Mouse (Mus musculus): ENCODE results near the gene Tssc4. TPM values are rescaled to one million over a fixed set of nuclear protein-coding genes. Genes with fewer than 3 reads are reported as not detected.

Tssc4 gene
- polyA plus RNA-seq, 2 experiments: 65.0 to 130 TPM

GRCm38 (mm10) chr7:143057023-143057422 is 12.0 kb upstream of the Tssc4 start:
- Histone ChIP-seq H3K4me1 (ENCODE audit: control insufficient read depth, insufficient read depth, low read length) (peaks cover 50% of the 10 kb centered on the region), H3K9me3 (ENCODE audit: control insufficient read depth, low read length) (no peaks in the 10 kb centered on the region), H3K4me3 (replicated peaks; ENCODE audit: low read length) (no peak overlapping the region), H3K27ac (replicated peaks; ENCODE audit: low read depth, low read length) (no peak overlapping the region), H3K4me2 (replicated peaks; ENCODE audit: low read depth, low read length, severe bottlenecking) (no peak overlapping the region), H3K9ac (ENCODE audit: low read depth, low read length, severe bottlenecking) (no peak overlapping the region), H3K36me3 (ENCODE audit: control insufficient read depth, insufficient read depth, low read length) (peaks cover 52% of the 10 kb centered on the region), H3K27me3 (ENCODE audit: control insufficient read depth, insufficient read depth, low read length) (no peaks in the 10 kb centered on the region)
- 84% methylated on average over 5 of the region's 5 CpGs for WGBS
- no peak for TF ChIP-seq POLR2A (IDR thresholded peaks at IDR 0.05; ENCODE audit: borderline replicate concordance, extremely low read depth, insufficient read depth, insufficient read length)
- ATAC-seq (ENCODE audit: low FRiP score, low read depth): no peak
- DNase-seq (ENCODE audit: low spot score): no peak

DNA sequence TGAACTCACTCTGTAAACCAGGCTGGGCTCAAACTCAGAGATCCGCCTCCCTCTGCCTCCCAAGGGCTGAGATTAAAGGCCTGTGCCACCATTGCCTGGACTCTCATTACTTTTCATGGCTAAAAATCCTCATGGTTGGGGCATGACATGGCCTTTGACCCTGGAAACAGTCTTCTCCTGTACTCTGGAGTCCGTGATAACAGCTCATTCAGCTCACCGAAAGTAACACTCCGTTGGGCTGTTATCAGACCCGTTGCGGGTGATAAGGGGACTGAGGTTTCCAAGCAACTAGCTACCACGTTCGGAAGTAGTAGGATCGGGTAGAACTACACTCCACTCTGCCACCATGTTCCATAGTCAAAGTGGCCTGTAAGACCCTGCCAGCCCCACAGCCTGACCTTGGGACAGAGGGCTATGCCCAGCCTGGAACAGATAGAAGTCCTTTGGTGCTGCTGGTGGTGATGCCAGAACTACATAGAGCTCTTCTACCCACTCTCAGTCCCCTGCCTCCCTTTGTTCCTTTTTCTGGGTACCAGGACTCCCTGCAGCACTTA is 11.3 kb upstream of the Tssc4 start:
- no peak for ATAC-seq (ENCODE audit: low FRiP score, low read depth)
- peaks cover 50% of the 10 kb centered on the region for H3K4me1 ChIP-seq (ENCODE audit: control insufficient read depth, insufficient read depth, low read length)
- no peaks in the 10 kb centered on the region for H3K27me3 ChIP-seq (ENCODE audit: control insufficient read depth, insufficient read depth, low read length)
- TF ChIP-seq POLR2A (IDR thresholded peaks at IDR 0.05; ENCODE audit: borderline replicate concordance, extremely low read depth, insufficient read depth, insufficient read length): no peak
- peaks cover 59% of the 10 kb centered on the region for H3K36me3 ChIP-seq (ENCODE audit: control insufficient read depth, insufficient read depth, low read length)
- peak overlapping the region; percentile 65 for H3K27ac ChIP-seq (replicated peaks; ENCODE audit: low read depth, low read length)
- H3K4me3 ChIP-seq (replicated peaks; ENCODE audit: low read length): no peak overlapping the region
- H3K9me3 ChIP-seq (ENCODE audit: control insufficient read depth, low read length): no peaks in the 10 kb centered on the region
- H3K9ac ChIP-seq (ENCODE audit: low read depth, low read length, severe bottlenecking): no peak overlapping the region
- H3K4me2 ChIP-seq (replicated peaks; ENCODE audit: low read depth, low read length, severe bottlenecking): no peak overlapping the region
- 83% methylated on average over 9 of the region's 9 CpGs for WGBS
- DNase-seq (ENCODE audit: low spot score): no peak

DNA sequence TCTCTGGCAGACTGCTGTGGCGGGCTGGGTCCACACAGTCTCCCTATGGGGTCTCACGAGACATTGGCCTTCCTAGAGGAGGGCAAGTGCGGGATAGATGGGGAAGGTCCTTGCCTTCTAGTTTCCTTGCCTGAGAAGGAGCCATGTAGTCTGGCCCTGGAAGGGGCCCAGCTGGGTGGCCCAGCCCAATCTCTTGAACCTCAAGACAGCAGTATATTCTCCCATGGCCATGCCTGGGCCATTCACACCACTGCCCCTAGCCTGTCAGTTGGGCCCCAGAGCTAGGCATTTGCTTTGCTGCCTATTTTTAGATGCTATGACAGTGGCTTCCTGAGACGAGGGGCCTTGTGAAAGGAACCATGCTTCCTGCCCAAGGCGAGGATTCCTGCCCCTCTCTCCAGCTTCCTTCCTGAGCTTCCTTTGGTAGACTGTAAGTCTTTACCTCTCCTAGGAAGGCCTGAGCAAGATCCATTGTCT is 10.8 kb upstream of the Tssc4 start:
- DNase-seq (ENCODE audit: low spot score): no peak
- no peak for TF ChIP-seq POLR2A (IDR thresholded peaks at IDR 0.05; ENCODE audit: borderline replicate concordance, extremely low read depth, insufficient read depth, insufficient read length)
- Histone ChIP-seq H3K27ac (replicated peaks; ENCODE audit: low read depth, low read length) (peak overlapping the region; percentile 65), H3K9me3 (ENCODE audit: control insufficient read depth, low read length) (no peaks in the 10 kb centered on the region), H3K36me3 (ENCODE audit: control insufficient read depth, insufficient read depth, low read length) (peaks cover 65% of the 10 kb centered on the region), H3K27me3 (ENCODE audit: control insufficient read depth, insufficient read depth, low read length) (no peaks in the 10 kb centered on the region), H3K4me2 (replicated peaks; ENCODE audit: low read depth, low read length, severe bottlenecking) (no peak overlapping the region), H3K4me3 (replicated peaks; ENCODE audit: low read length) (no peak overlapping the region), H3K4me1 (ENCODE audit: control insufficient read depth, insufficient read depth, low read length) (peaks cover 50% of the 10 kb centered on the region), H3K9ac (ENCODE audit: low read depth, low read length, severe bottlenecking) (no peak overlapping the region)
- 73% methylated on average over 5 of the region's 5 CpGs for WGBS
- no peak for ATAC-seq (ENCODE audit: low FRiP score, low read depth)

DNA sequence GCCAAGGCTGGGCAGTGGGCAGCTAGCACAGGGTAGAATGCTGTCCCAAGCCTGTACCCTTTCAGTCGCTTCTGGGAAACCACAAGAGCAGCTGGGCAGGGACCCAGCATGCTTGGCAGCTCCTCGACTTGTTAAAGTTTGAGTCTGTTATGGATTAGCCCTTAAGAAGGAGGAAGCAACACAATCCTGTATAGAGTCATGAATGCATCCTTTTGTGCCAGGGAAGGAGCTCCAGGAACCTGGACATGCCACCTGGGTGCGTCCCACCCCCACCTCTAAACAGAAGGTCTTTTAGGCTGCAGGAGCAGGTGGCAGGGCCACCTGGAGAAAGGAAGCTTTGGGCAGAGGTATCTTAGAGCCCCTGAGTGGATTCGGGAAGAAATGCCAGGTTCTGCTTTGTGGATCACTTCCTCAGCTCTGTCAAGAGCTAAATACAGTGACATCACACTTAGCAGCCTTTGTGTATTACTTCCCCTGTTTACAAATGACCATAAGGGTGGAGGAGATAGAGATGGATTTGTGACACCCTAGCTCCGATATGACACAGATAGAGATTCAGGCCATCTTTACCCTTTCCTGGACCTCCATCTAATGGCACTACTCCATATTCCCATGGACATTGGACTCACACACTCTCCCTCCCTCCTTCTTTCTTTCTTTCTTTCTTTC is 9.7 kb upstream of the Tssc4 start:
- Histone ChIP-seq H3K27me3 (ENCODE audit: control insufficient read depth, insufficient read depth, low read length) (no peaks in the 10 kb centered on the region), H3K9me3 (ENCODE audit: control insufficient read depth, low read length) (no peaks in the 10 kb centered on the region), H3K4me3 (replicated peaks; ENCODE audit: low read length) (no peak overlapping the region), H3K27ac (replicated peaks; ENCODE audit: low read depth, low read length) (peak overlapping the region; percentile 65; the same call in 1 of the 2 replicates), H3K9ac (ENCODE audit: low read depth, low read length, severe bottlenecking) (no peak overlapping the region), H3K36me3 (ENCODE audit: control insufficient read depth, insufficient read depth, low read length) (peaks cover 75% of the 10 kb centered on the region), H3K4me1 (ENCODE audit: control insufficient read depth, insufficient read depth, low read length) (peaks cover 44% of the 10 kb centered on the region), H3K4me2 (replicated peaks; ENCODE audit: low read depth, low read length, severe bottlenecking) (no peak overlapping the region)
- TF ChIP-seq POLR2A (IDR thresholded peaks at IDR 0.05; ENCODE audit: borderline replicate concordance, extremely low read depth, insufficient read depth, insufficient read length): no peak
- DNase-seq (ENCODE audit: low spot score) (peak; percentile 49), ATAC-seq (ENCODE audit: low FRiP score, low read depth) (no peak)
- 57% methylated on average over 5 of the region's 5 CpGs for WGBS

DNA sequence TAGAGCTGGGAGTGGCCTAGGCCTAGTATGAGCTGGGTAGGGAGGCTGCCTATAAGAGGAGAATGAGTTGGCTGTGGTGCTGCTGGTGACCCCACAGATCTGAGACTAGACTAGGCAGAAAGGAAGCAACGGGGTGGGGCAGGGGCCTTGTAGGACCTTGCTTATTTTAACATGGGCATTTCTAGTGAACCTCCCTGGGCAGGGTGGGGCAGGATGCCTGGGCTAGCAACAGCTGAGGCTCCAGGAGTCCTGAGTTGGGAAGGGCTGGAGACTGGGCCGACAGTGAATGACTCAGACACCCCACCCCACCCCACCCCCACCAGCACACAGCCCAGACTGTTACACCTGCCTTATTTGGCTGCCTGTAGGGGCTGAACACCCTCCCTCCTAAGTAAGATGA is 6.3 kb upstream of the Tssc4 start:
- H3K36me3 ChIP-seq (ENCODE audit: control insufficient read depth, insufficient read depth, low read length): peaks cover 90% of the 10 kb centered on the region
- no peak overlapping the region for H3K4me2 ChIP-seq (replicated peaks; ENCODE audit: low read depth, low read length, severe bottlenecking)
- H3K4me3 ChIP-seq (replicated peaks; ENCODE audit: low read length): no peak overlapping the region
- 90% methylated on average over 2 of the region's 2 CpGs for WGBS
- H3K9ac ChIP-seq (ENCODE audit: low read depth, low read length, severe bottlenecking): no peak overlapping the region
- no peaks in the 10 kb centered on the region for H3K9me3 ChIP-seq (ENCODE audit: control insufficient read depth, low read length)
- no peak overlapping the region for H3K27ac ChIP-seq (replicated peaks; ENCODE audit: low read depth, low read length)
- H3K27me3 ChIP-seq (ENCODE audit: control insufficient read depth, insufficient read depth, low read length): no peaks in the 10 kb centered on the region
- no peak for TF ChIP-seq POLR2A (IDR thresholded peaks at IDR 0.05; ENCODE audit: borderline replicate concordance, extremely low read depth, insufficient read depth, insufficient read length)
- peaks cover 14% of the 10 kb centered on the region for H3K4me1 ChIP-seq (ENCODE audit: control insufficient read depth, insufficient read depth, low read length)
- DNase-seq (ENCODE audit: low spot score) (no peak), ATAC-seq (ENCODE audit: low FRiP score, low read depth) (no peak)

Data from limb, embryonic 14.5 days (tissue).